Mouse (Mus musculus): Measurements from ENCODE around the gene Taf1b. TPM values are rescaled to one million over a fixed set of nuclear protein-coding genes. Genes with fewer than 3 reads are reported as not detected.
"Not testable (repeated sequence)": the region's sequence is repeated elsewhere in the genome, so short reads cannot be mapped to it uniquely, and the experiment has no call there.

Gene Taf1b
- polyA plus RNA-seq (2016; fragmentation: Nextera tagmentation; extraction: Ambion mirVana), result 16.1 and 17.0 TPM in 2 replicates

- H3K27ac ChIP-seq, result peak within 1 kb of the TSS; percentile 69
- ATAC-seq, result peak; percentile 90
- peak within 1 kb of the TSS; percentile 78 for H3K4me3 ChIP-seq
- no peaks in the 10 kb centered on the region for H3K9me3 ChIP-seq (replicated peaks)
- WGBS (ENCODE audit: insufficient replicate concordance), result 7% methylated on average over 31 of the region's 31 CpGs
- 0 out of 2 replicates have a peak, but pooled peaks cover 3% of the 10 kb centered on the region for H3K27me3 ChIP-seq (replicated peaks)
- H3K36me3 ChIP-seq, result peaks cover 6% of the 10 kb centered on the region
- peak within 1 kb of the TSS; percentile 71 for H3K4me2 ChIP-seq
- H3K4me1 ChIP-seq, result peaks cover 4% of the 10 kb centered on the region; the same call in 1 of the 2 replicates
- peak within 1 kb of the TSS; percentile 75 for H3K9ac ChIP-seq
These were observed at the start of gene Taf1b for GRCm38 (mm10) chr12:24498150-24498840. TSS of gene Taf1b (plus strand) at chr12:24498359.

GRCm38 (mm10) chr12:24460406-24460805 lies 37.8 kb upstream of the Taf1b start:
- Histone ChIP-seq H3K4me2 (no peak overlapping the region), H3K9ac (no peak overlapping the region), H3K4me3 (no peak overlapping the region), H3K27me3 (replicated peaks) (no peaks in the 10 kb centered on the region), H3K4me1 (no peaks in the 10 kb centered on the region), H3K9me3 (replicated peaks) (no peaks in the 10 kb centered on the region), H3K36me3 (no peaks in the 10 kb centered on the region), H3K27ac (no peak overlapping the region)
- no peak for ATAC-seq
- WGBS (ENCODE audit: insufficient replicate concordance), result 78% methylated on average over 10 of the region's 10 CpGs

GRCm38 (mm10) chr12:24462121-24462520 lies 36.0 kb upstream of the Taf1b start:
- H3K9me3 ChIP-seq (replicated peaks); H3K4me2 ChIP-seq; H3K4me3 ChIP-seq; H3K27me3 ChIP-seq (replicated peaks); H3K4me1 ChIP-seq; H3K9ac ChIP-seq; ATAC-seq; H3K27ac ChIP-seq; H3K36me3 ChIP-seq: not testable (repeated sequence)
- WGBS (ENCODE audit: insufficient replicate concordance), result 25% methylated on average over 4 of the region's 4 CpGs

GRCm38 (mm10) chr12:24463490-24463889 lies 34.7 kb upstream of the Taf1b start:
- not testable (repeated sequence) for H3K4me2 ChIP-seq; H3K4me1 ChIP-seq; H3K4me3 ChIP-seq; ATAC-seq; H3K36me3 ChIP-seq; H3K9me3 ChIP-seq (replicated peaks); H3K9ac ChIP-seq; H3K27me3 ChIP-seq (replicated peaks); H3K27ac ChIP-seq
- WGBS (ENCODE audit: insufficient replicate concordance), result 81% methylated on average over 6 of the region's 6 CpGs

- no peak overlapping the region for H3K9ac ChIP-seq
- no peak overlapping the region for H3K4me2 ChIP-seq
- ATAC-seq, result no peak
- no peaks in the 10 kb centered on the region for H3K9me3 ChIP-seq (replicated peaks)
- H3K36me3 ChIP-seq, result no peaks in the 10 kb centered on the region
- 52% methylated on average over 2 of the region's 2 CpGs for WGBS (ENCODE audit: insufficient replicate concordance)
- no peak overlapping the region for H3K27ac ChIP-seq
- H3K4me3 ChIP-seq, result no peak overlapping the region
- H3K27me3 ChIP-seq (replicated peaks), result no peaks in the 10 kb centered on the region; the same call in 1 of the 2 replicates
- H3K4me1 ChIP-seq, result no peaks in the 10 kb centered on the region
These were observed 29.2 kb upstream of the Taf1b start for GRCm38 (mm10) chr12:24468966-24469365.

GRCm38 (mm10) chr12:24470943-24471342 lies 27.2 kb upstream of the Taf1b start:
- no peak overlapping the region for H3K27ac ChIP-seq
- no peaks in the 10 kb centered on the region for H3K9me3 ChIP-seq (replicated peaks)
- no peak overlapping the region for H3K4me3 ChIP-seq
- no peaks in the 10 kb centered on the region for H3K4me1 ChIP-seq
- no peak overlapping the region for H3K4me2 ChIP-seq
- no peak overlapping the region for H3K9ac ChIP-seq
- ATAC-seq, result no peak
- no peaks in the 10 kb centered on the region; the same call in 1 of the 2 replicates for H3K27me3 ChIP-seq (replicated peaks)
- 11% methylated on average over 4 of the region's 4 CpGs for WGBS (ENCODE audit: insufficient replicate concordance)
- H3K36me3 ChIP-seq, result no peaks in the 10 kb centered on the region

GRCm38 (mm10) chr12:24473221-24473620 lies 24.9 kb upstream of the Taf1b start:
- ATAC-seq, result no peak
- Histone ChIP-seq H3K4me3 (no peak overlapping the region), H3K9me3 (replicated peaks) (no peaks in the 10 kb centered on the region), H3K27me3 (replicated peaks) (no peaks in the 10 kb centered on the region; the same call in 1 of the 2 replicates), H3K4me2 (no peak overlapping the region), H3K36me3 (no peaks in the 10 kb centered on the region), H3K4me1 (no peaks in the 10 kb centered on the region), H3K9ac (no peak overlapping the region), H3K27ac (no peak overlapping the region)
- WGBS (ENCODE audit: insufficient replicate concordance), result 33% methylated on average over 3 of the region's 3 CpGs

- Histone ChIP-seq H3K4me2 (no peak overlapping the region), H3K4me3 (no peak overlapping the region), H3K27ac (no peak overlapping the region), H3K27me3 (replicated peaks) (no peaks in the 10 kb centered on the region), H3K36me3 (no peaks in the 10 kb centered on the region), H3K9me3 (replicated peaks) (peaks cover 5% of the 10 kb centered on the region), H3K9ac (no peak overlapping the region), H3K4me1 (no peaks in the 10 kb centered on the region)
- no peak for ATAC-seq
- WGBS (ENCODE audit: insufficient replicate concordance), result 70% methylated on average over 4 of the region's 4 CpGs
These were observed 13.2 kb upstream of the Taf1b start for GRCm38 (mm10) chr12:24484930-24485329.

- no peak for ATAC-seq
- Histone ChIP-seq H3K27ac (no peak overlapping the region), H3K4me3 (no peak overlapping the region), H3K4me1 (no peaks in the 10 kb centered on the region), H3K27me3 (replicated peaks) (no peaks in the 10 kb centered on the region), H3K4me2 (no peak overlapping the region), H3K9me3 (replicated peaks) (peaks cover 5% of the 10 kb centered on the region), H3K9ac (no peak overlapping the region), H3K36me3 (no peaks in the 10 kb centered on the region)
- WGBS (ENCODE audit: insufficient replicate concordance), result 38% methylated on average over 1 of the region's 1 CpGs
These were observed 11.3 kb upstream of the Taf1b start for GRCm38 (mm10) chr12:24486882-24487281.

- ATAC-seq; H3K9me3 ChIP-seq (replicated peaks); H3K27me3 ChIP-seq (replicated peaks); H3K4me2 ChIP-seq; H3K36me3 ChIP-seq; H3K9ac ChIP-seq; H3K27ac ChIP-seq; H3K4me3 ChIP-seq; H3K4me1 ChIP-seq: not testable (repeated sequence)
- 63% methylated on average over 3 of the region's 3 CpGs for WGBS (ENCODE audit: insufficient replicate concordance)
These were observed 5.7 kb upstream of the Taf1b start for GRCm38 (mm10) chr12:24492507-24492906.

GRCm38 (mm10) chr12:24493011-24493410 lies 5.1 kb upstream of the Taf1b start:
- Histone ChIP-seq H3K36me3 (no peaks in the 10 kb centered on the region), H3K27ac (no peak overlapping the region), H3K27me3 (replicated peaks) (0 out of 2 replicates have a peak, but pooled peaks cover 3% of the 10 kb centered on the region), H3K4me1 (peaks cover 3% of the 10 kb centered on the region; the same call in 1 of the 2 replicates), H3K4me3 (peak overlapping the region; percentile 27), H3K9me3 (replicated peaks) (no peaks in the 10 kb centered on the region), H3K4me2 (peak overlapping the region; percentile 57), H3K9ac (no peak overlapping the region)
- no peak for ATAC-seq
- 53% methylated on average over 9 of the region's 9 CpGs for WGBS (ENCODE audit: insufficient replicate concordance)

GRCm38 (mm10) chr12:24493412-24493811 lies 4.7 kb upstream of the Taf1b start:
- peak overlapping the region; percentile 27 for H3K4me3 ChIP-seq
- no peak overlapping the region for H3K9ac ChIP-seq
- no peak for ATAC-seq
- 0 out of 2 replicates have a peak, but pooled peaks cover 3% of the 10 kb centered on the region for H3K27me3 ChIP-seq (replicated peaks)
- no peaks in the 10 kb centered on the region for H3K9me3 ChIP-seq (replicated peaks)
- no peak overlapping the region for H3K27ac ChIP-seq
- peaks cover 6% of the 10 kb centered on the region; the same call in 1 of the 2 replicates for H3K4me1 ChIP-seq
- 46% methylated on average over 30 of the region's 30 CpGs for WGBS (ENCODE audit: insufficient replicate concordance)
- H3K4me2 ChIP-seq, result peak overlapping the region; percentile 57
- no peaks in the 10 kb centered on the region for H3K36me3 ChIP-seq
